Mouse (Mus musculus) gastrocnemius, adult 18-20 months (tissue): ENCODE data around the gene Mrpl22. TPM values are rescaled to one million over a fixed set of nuclear protein-coding genes. Genes with fewer than 3 reads are reported as not detected.
"Not testable (repeated sequence)": the region's sequence is repeated elsewhere in the genome, so short reads cannot be mapped to it uniquely, and the experiment has no call there.

Source experiments
- DNase-seq: peaks from one replicate; pipeline ENCODE4 v3.0.0; 2021; ENCODE audit warnings: low spot score
- total RNA-seq, 2 experiments: library from RNA; stranded (reverse); gene quantifications; 2 replicates each; pipeline ENCODE4 v1.2.3; 2021

The Mrpl22 gene
- total RNA-seq, 2 experiments from 2014 or later, result 44.2 to 47.3 TPM

- DNase-seq, result peak; percentile 81
Observed at GRCm38 (mm10) chr11:58225655-58226054, 54.2 kb downstream of the Mrpl22 start.

GRCm38 (mm10) chr11:58226425-58226824 lies 55.0 kb downstream of the Mrpl22 start:
- DNase-seq, result no peak

GRCm38 (mm10) chr11:58228021-58228420 lies 56.6 kb downstream of the Mrpl22 start:
- not testable (repeated sequence) for DNase-seq

Other genes with a start within 250 kb of the Mrpl22 start
- 10 to 100 TPM; 97.6 to 98.8 TPM for gene Larp1, start 162.6 kb upstream of the Mrpl22 start, total RNA-seq
- gene Gm12248, start 78.5 kb upstream of the Mrpl22 start, total RNA-seq, result not detected
- 10 to 100 TPM; 32.2 to 33.1 TPM for gene Cnot8, start 67.5 kb upstream of the Mrpl22 start, total RNA-seq
- 1 to 10 TPM; 8.8 to 8.9 TPM for gene Gemin5, start 3.1 kb upstream of the Mrpl22 start, total RNA-seq
- gene Igtp, start 27.9 kb downstream of the Mrpl22 start, total RNA-seq, result 10 to 100 TPM in 1 of 2 experiments, 1 to 10 TPM in 1; 6.7 to 13.8 TPM
- gene Irgm2, start 28.0 kb downstream of the Mrpl22 start, total RNA-seq, result 10 to 100 TPM in 1 of 2 experiments, 1 to 10 TPM in 1; 7.9 to 13.9 TPM
- not detected for gene 4930438A08Rik, start 103.1 kb downstream of the Mrpl22 start, total RNA-seq
- gene Zfp692, start 135.4 kb downstream of the Mrpl22 start, total RNA-seq, result 1 to 10 TPM; 3.9 to 4.1 TPM
- gene Zfp672, start 158.7 kb downstream of the Mrpl22 start, total RNA-seq, result 10 to 100 TPM; 33.2 to 45.7 TPM
- 10 to 100 TPM; 22.4 to 23.3 TPM for gene Sh3bp5l, start 159.1 kb downstream of the Mrpl22 start, total RNA-seq
- not detected for gene Lypd8, start 207.4 kb downstream of the Mrpl22 start, total RNA-seq
- gene 1810065E05Rik, start 249.4 kb downstream of the Mrpl22 start, total RNA-seq, result not detected